Mouse (Mus musculus) mouse embryonic stem cell (cell line): ENCODE results near the gene Gtpbp3.

Experiments used
- in situ Hi-C, 2 experiments: fragments of 300-500 bp; cut with MboI; formaldehyde crosslinking; loops; 1 replicate in 1 of 2; 3 replicates in 1 of 2; pipeline ENCODE4 v1.14.3; 2019 to 2020; ENCODE audit warnings: low sequenced_read_pairs in 2 of 2, low pct_unique_long_range_greater_than_20kb in 1 of 2, mixed read lengths in 1 of 2; ENCODE audit not compliant: unreplicated experiment in 1 of 2

Gtpbp3 gene

GRCm38 (mm10) chr8:71487691-71488445 is at the start of gene Gtpbp3:
TSS of gene Gtpbp3 (plus strand) at chr8:71488103.
- in situ Hi-C loops = no loop called here

DNA sequence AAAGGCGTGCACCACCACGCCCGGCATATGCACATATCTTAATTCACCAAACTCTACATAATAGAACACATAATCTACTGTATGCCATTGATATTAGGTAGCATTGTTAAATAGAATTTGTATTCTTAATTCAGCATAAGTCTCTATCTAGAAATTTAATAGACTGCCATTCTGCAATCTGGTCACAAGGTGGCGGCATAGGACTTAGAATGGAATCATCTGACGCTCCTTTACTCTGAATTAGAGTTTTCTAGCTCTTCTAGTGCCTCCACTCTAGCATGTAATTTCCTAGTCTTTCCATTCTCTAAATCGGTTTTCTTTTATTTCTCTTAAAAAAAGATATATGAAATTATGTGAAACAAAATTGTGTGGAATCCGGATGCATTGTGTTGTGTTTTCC is 46.5 kb upstream of the Gtpbp3 start:
- in situ Hi-C loops = loop anchor here in 1 of 2 experiments (5.0 kb wide), 1 partner anchor 81 kb away; no protein-coding TSS in a partner anchor

DNA sequence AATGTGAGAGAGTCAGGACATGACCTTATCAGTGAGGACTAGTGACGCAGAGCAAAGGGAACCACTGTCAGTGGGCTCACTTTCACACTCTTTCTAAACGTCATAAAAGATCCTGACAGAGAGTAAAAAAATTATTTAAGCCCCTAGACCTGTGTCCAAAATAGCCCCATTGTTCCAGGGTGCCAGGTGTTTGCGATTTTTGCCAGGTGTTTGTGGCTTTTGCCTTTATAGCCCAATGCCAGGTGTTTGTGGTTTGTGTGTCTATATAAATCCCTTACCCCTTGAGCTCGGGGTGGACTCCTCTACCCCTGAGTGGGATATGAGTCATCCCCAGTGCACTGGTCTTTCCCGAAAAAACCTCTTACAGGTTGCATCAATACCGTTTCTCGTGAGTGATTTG is 42.8 kb upstream of the Gtpbp3 start:
- in situ Hi-C loops = no loop called here

GRCm38 (mm10) chr8:71451337-71451736 is 36.6 kb upstream of the Gtpbp3 start:
- in situ Hi-C loops = no loop called here

DNA sequence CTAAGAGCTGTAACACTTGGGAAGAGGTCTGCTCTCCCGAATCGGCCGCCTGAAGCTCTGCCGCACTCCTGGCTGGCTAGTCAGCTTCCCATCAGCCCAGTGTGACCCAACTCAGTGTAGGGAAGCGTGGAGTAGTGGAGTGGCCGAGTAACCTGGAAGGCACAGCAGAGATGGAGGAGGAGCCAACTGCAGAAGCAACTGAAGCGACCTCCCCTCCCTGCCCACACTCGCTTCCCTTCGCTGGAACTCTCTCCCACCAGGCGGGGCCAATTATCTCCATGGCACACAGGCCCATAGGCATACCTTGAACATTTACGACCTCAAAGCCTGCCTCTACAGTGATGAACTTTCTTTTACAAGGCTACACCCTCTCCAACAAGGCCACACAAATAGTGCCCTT is 36.1 kb upstream of the Gtpbp3 start:
- in situ Hi-C loops = no loop called here

DNA sequence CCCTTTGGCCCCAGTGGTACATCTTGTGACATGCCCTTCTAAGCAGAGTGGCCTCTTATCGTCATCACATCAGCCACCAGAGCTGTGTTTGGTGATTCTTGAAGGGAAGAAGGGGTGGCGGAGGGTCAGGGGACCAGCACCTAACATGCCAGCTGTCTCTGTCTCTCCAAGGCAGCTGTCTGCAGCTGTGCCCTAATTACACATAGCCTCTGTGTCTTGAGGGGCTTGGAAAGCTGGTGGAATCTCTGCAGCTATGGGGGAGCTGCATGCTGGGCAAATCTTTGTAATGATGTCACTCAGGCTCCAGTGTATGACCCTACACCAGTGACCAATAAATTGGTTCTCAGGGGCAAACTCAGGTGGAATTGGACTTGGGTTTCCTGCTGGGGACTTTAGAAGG is 35.2 kb upstream of the Gtpbp3 start:
- in situ Hi-C loops = no loop called here

DNA sequence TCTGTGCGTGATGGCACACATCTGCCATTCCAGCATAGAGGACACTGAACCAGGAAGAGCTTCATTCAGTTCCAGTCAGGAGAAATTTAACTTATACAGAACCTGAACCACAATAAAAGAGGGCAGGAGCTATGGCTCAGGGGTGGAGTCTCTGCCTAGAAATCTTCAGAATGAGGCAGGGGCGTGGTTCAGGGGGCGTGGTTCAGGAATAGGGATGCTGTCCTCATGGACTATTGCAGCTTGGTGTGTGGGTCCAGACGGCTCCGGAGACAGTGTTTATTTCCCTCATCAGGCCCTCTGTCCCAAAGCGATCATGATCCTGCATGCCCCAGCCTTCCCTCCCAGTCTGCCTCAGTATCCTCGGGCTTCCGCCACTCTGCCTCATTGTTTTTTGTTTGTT is 33.2 kb upstream of the Gtpbp3 start:
- in situ Hi-C loops = no loop called here

GRCm38 (mm10) chr8:71456906-71457305 is 31.0 kb upstream of the Gtpbp3 start:
- in situ Hi-C loops = no loop called here

GRCm38 (mm10) chr8:71457659-71458270 is 30.1 kb upstream of the Gtpbp3 start:
- in situ Hi-C loops = no loop called here

DNA sequence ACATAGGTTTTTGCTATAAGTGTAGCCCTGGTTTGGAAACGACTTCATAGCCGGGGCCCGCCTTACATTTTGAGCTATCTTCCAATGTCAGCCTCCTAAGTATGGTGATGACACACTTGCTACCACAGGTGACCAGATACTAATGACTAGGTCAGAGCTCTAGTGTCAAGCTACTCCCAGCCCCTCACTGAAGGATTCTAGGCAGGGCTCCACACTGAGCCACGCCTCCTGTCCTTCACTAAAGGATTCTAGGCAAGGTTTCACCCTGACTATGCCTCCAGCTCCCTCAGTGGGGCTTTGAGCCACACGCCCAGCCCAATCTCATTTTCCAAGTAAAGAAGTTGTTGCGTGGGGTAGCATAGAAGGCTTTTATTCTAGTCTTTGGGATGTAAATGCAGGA is 27.2 kb upstream of the Gtpbp3 start:
- in situ Hi-C loops = no loop called here

DNA sequence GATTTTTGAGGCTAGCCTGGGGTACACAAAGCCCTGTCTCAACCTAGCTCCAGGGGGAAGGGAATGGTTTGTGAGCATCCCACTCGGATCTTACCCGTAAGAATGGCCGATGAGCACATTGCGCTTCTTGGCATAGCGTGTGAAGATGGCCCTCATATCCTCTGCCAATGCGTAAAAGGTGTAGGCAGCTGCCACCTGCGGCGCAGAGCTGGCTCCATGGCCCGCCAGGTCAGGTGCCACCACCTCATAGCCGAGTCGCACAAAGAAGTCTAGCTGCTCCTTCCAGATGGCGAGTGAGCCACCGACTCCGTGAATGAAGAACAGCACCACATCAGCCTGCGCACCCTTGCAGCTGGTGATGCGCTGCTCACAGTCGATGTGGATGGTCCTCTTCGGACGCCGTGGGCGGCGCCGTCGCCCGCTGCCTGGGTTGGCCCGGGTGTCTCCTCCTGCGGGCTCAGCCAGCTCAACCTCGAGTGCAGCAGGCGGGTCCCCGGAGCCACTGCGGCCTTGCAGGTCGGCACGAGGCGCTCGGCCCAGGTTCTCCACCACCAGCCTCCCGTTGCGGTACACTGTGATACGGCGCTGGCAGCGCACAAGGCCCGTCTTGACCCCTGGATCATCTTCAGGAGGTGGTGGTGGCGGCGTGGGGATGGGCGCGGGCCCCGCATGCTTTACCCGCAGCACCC is 26.6 kb upstream of the Gtpbp3 start:
- in situ Hi-C loops = no loop called here

- in situ Hi-C loops = no loop called here
Observed at GRCm38 (mm10) chr8:71462191-71462590, 25.7 kb upstream of the Gtpbp3 start.

- in situ Hi-C loops = no loop called here
Observed at GRCm38 (mm10) chr8:71462786-71463185, 25.1 kb upstream of the Gtpbp3 start.

- in situ Hi-C loops = no loop called here
Observed at GRCm38 (mm10) chr8:71463188-71464033, 24.5 kb upstream of the Gtpbp3 start, which contains the start of gene Abhd8. TSS of gene Abhd8 (minus strand) at chr8:71463655.

DNA sequence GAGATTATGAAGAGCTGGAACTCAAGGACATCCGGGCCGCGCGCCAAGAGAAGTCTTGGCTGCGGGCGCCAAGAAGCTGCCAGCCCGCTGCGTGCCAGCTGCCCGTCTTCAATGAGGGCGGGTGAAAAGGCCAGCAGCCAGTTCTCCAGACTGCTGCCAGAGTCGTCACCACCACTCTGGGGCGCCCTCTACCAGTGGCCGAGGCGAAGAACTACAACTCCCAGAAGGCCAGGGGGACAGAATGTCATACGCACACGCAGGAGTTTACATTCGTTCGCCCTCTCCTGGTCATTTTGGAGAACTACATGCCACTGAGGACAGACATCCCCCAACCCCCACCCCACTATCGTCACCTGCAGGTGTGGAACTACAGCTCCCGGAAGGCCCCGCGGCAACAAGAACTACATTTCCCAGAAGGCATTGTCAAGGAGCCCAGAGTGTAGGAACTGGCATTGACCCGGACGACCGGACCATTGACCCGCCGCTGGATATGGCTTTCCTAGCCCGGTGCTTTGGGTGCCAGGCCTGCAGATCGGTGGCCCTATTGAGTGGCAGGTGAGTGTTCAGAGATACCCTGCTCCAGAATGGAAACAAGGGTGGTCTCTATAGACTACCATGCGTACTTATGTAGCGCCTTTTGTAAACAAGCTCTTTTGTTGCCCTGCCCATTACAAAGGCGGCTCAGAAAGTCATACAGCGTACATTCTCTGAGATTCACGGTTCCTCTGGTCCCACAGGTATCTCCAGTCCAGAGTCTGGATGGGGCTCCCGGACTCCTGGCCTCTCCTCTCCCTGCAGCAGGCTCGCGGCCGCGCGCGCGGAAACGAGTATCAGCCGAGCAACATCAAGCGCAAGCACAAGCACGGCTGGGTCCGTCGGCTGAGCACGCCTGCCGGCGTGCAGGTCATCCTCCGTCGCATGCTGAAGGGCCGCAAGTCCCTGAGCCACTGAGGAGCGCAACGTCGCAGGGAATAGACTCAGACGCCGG is 23.1 kb upstream of the Gtpbp3 start, which contains the start of gene Mrpl34:
TSS of gene Mrpl34 (plus strand) at position 447 of the 988 bp plus-strand sequence.
- in situ Hi-C loops = no loop called here

GRCm38 (mm10) chr8:71465733-71466132 is 22.2 kb upstream of the Gtpbp3 start:
- in situ Hi-C loops = no loop called here

GRCm38 (mm10) chr8:71466198-71466597 is 21.7 kb upstream of the Gtpbp3 start:
- in situ Hi-C loops = no loop called here

DNA sequence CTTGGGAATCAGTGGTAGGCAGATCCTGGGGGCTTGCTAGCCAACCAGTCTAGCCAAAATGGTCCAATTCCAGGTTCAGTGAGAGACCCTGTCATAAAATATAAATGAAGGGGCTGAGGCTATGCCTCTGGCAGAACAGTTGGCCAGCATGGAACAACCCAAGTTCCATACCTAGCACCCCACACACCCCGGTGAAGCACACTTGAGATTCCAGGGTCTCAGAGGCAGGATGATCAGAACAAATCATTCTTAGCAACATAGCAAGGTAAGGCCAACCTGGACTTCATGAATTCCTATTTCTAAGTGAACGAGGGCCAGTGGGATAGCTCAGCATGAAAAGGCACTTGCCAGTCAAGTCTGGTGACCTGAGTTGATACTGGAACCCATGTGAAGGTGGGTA is 20.7 kb upstream of the Gtpbp3 start:
- in situ Hi-C loops = no loop called here
